Mouse (Mus musculus): ENCODE measurements at regions not wholly inside any gene's neighbourhood (a gene's known extent, or its start where the extent isn't known, plus 50 kb on each side); places are given as distances from the start of the nearest gene placed in this dataset.

DNA sequence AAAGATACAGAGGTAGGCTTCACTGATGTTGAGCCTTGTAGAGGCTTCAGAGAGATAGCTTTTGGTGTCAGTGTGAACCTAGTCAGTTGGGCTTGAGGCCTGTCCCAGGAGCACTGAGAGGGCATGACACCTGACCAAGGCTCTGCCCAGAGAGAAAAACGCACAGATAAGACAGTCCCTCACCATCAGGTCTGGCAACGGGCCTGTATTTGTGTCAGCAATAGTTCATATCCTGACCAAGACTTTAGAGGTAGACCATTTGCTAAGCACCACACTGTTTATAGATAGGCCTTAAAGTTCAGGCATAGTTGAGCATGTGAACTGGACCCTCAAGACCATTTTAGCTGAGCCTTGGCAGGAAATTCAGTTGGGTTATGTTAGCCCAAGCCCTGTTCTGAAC is 60.4 kb upstream of the C2cd4b start:
- no peak for DNase-seq (ENCODE audit: low read depth, low spot score)

DNA sequence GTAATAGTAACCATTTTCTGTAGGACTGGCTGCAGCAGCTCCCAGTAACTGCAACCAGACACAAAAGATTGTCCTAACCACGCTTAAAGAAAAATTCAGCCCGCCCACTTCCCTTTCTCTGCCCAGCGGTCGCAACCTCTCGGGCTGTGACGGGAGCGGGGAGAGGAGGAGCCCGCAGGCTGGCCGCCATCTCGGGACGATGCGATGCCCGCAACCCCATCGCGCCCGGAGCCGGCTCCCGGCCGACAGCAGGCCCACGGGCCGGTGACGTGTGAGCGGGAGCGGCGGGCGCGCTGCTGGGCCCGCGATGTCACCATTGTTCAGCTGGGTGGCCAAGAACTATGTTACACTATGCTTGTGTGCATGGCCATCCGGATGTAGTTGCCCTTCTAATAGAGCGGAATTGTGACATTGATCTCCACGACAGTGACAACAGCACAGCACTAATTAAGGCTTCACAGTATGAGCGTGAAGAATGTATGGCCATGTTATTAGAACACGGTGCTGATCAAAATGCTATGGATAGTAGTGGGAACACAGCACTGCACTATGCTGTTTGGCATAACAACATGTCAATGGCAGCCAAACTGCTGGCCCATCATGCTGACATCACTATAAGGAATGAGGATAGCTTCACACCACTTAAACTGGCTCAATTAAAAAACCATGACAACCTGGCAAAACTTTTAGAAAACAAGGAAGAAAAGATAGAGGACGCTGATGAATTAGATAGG is 59.2 kb upstream of the C2cd4b start:
- DNase-seq (ENCODE audit: low read depth, low spot score): no peak

DNA sequence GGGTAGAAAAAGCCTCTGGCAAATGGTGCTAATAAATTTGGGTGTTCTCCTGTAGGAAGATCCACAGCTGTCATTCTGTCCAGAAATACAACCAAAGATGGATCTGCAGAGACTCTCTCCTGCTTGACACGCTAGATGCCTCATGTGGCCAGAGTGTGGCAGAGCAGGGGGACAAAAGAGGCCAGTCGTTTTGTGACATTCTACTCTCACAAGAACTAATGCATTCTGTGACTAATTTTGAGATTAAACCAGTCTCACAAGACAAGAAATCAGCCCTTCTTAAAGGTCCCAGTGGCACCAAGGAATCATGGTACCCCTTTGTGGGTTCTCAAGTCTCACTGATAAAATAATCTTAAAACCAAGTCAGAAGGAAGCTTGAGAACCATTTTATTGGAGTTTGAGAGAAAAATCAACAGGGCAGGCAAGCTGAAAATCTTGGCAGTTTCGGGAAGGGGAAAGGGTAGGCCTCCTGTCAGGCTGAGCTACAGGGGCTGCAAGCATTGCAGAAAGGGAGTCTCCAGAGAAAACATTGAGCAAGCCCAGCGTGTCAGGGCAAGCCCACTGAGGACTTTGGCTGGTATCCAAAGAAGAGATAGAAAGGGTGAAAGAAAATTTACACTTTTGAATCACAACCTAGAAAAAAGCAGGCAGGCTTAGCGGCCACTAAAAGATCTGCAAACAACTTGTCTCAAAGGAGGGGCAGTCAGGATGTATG is 50.8 kb upstream of the C2cd4b start:
- DNase-seq (ENCODE audit: low read depth, low spot score): no peak

All from brain, adult 2 months (tissue).